Mouse (Mus musculus) CD4-positive naive resting alpha-beta T cell, adult 57 days (primary cell): Measurements from ENCODE around the gene Cdh24. TPM values are rescaled to one million over a fixed set of nuclear protein-coding genes. Genes with fewer than 3 reads are reported as not detected.

Experiments
- total RNA-seq: library from RNA; stranded (reverse); gene quantifications from one replicate; pipeline ENCODE4 v1.2.4, GENCODE M21; 2023

Cdh24 gene
- total RNA-seq, result 12.8 TPM

DNA sequence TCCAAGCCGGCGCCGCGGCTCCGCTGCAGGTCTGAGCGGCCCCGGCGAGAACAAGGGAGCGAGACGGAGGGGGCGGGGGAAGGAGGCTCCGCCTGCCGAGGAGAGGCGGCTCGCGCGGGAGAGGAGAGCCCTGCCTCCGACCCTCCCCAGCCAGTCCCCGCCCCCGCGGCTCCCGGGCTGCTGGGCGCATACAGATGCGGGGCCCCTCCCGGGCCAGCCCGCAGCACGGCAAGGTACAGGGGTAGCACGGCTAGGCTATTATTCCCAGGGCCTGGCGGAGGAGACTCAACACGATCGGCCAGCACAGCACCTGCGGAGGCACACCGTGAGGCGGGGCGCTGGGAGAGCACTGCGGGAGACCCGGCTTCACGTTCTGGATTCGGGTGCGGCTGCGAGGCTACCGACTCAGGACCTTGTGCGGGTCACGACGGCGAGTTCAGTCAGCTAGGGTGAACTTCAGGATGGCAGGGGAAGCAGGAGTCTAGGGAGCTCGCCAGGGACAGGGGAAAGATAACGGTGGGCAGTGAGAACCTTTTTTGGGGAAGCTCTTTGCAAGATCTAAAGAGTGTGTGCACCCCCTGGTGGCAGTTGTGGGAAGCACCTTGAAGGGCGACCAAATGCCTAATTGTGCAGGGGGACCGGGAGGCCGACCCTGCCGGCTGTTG, at the start of gene Cdh24:
Cdh24 (minus strand) TSS at position 60 of the 665 bp plus-strand sequence.

DNA sequence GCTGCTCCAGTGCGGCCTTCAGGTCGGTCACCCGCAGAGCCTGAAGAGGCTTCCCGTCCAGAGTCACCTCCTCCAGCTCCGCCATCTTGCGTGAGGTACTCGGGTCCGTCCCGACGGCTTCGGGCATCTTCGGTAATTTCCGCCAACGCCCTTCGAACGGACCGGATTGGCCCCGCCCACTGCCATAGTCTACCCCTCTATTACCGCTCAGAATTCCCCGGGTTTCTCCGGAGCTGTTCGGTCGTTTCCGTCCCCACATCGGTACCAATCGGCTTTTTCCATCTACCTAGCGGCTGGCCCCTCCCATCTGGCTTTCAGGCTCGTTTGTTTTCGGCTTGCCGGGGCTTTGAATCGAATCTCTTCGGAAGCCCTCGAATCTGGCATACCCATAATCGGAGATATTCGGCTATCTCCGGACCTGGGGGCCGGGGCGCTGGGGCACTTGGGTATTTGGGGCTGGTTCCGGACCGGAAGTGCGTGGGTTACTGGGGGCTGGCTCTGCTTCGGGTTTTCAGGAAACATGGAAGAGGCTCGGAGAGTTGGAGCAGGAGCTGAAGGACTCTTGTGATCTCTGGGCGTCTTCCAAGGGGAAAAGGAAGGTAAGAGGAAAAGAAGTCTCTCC, 45.5 kb upstream of the Cdh24 start, which contains the start of gene Acin1:
Acin1 (minus strand) TSS at position 410 of the 622 bp plus-strand sequence.

DNA sequence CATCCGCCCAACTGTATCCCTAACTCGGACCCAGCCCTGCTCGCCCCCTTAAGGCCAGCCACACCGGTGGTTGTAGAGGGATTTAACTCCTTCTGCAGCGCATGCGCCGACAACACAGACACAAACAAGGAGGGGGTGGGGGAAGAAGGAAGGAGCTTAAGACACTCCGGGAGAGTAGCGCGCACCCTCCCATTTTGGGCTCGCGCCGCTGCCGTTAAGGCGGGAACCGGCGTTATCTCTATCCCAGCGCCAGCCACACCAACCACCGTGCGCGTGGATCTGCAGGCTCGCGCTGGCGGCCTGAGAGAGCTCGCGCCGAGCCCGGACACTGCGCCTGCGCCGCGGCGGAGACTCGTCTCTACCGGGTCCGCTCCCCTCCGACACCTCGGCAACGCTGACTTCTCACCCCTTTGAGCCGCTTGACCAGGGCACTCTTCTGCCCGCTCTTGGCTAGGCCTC, 44.9 kb upstream of the Cdh24 start, which contains the start of gene 1700123O20Rik:
1700123O20Rik (plus strand) TSS at position 154 of the 459 bp plus-strand sequence.

DNA sequence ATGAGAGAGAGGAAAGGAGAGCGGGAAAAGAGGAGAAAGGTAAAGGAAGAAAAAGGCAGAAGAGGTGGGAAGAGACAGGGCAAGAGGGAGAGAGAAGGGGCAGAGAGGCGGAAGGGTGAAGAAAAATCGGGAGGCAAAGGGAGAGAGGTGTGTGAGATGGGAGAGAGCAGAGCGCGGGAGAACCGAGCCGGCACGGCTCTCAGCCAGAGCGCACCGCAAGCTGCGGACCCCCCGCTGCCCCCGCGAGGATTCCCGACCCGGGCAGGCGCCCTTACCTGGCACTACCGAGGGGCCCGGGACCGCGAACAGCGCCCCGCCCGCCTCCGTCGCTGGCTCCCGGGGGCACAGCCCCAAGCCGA, 239 bp downstream of the Cdh24 start, which contains the start of gene Gm17606:
Gm17606 (plus strand) TSS at position 7 of the 359 bp plus-strand sequence.

DNA sequence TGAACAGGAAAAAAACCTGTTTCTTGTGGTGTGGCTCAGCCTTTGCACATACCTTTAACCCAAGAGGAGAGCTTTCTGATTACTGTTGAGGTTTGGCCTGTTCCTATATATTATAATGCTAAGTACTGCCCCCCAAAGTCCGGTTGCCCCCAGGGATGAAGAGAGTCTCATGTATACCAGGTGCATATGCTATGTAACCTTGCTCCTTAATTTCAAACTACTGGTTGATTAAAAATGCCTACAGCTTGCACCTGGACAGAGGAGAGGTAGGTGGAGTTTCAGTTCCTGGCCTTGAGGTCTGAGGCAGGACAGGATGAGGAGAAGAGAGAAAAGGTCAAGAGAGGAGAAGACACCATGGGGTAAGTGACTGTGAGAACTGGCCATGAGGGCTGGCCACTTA, 20.0 kb downstream of the Cdh24 start, which contains the start of gene Psmb11:
Psmb11 (plus strand) TSS at position 301 of the 400 bp plus-strand sequence.

DNA sequence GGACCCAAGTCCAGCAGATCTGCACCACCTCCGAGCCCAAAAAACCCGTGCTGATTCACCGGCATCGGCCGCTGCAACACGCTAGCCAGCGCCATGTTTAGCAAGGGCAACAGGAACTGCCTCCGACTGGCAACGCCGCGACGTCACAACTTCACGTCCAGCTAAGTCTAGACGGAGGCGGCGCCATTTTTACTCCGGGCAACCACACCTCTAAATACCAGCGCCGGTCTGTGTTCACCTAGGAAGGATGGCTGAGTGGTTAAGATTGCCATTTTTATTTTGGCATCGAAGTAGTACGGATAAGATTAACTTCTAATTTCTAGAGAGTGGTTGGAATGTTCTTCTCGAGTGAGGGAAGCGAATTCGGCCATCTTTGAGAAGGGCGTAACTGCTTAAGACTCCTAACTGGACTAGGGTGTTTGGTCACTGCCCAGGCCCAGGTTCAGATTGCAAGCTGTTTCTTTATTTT, 23.2 kb downstream of the Cdh24 start, which contains the start of gene Psmb5:
Psmb5 (minus strand) TSS at position 126 of the 469 bp plus-strand sequence.

DNA sequence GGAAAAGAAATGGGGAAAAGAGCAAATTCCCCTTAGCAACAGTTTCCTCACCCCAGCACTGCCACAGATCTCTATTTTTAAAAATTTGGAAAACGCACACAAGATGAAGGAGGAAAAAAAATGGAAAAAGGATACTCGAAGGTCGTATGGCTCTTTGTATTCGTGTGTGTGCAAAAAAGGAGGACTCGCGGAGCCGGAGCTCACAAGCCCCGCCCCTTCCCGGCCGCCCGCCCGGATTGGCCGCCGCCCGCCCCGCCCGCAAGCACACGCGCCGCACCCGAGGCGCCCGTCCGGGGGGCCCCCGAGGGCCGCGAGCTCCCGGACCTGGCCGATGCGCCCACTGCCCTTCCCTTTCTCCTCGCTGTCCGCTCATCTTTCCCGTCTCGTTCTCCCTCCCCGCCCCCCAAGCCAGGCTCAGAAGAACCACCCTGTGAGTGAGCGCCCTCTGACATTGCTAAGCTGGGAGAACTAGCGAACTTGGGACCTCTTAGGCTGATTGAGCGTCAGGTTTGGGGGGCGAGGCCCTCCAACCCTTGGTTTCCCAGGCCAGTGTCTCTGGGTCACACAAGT, 35.3 kb downstream of the Cdh24 start, which contains the start of gene 4931414P19Rik:
4931414P19Rik (minus strand) TSS at position 242 of the 570 bp plus-strand sequence.

Other genes with a start within 250 kb of the Cdh24 start
- gene Slc7a7, start 223.6 kb downstream of the Cdh24 start, total RNA-seq, result 1.2 TPM
- 71.9 TPM for gene Mrpl52, start 214.5 kb downstream of the Cdh24 start, total RNA-seq
- gene Mmp14, start 209.8 kb downstream of the Cdh24 start, total RNA-seq, result 2.3 TPM
- 157 TPM for gene Lrp10, start 177.2 kb downstream of the Cdh24 start, total RNA-seq
- gene Rem2, start 165.3 kb downstream of the Cdh24 start, total RNA-seq, result not detected
- gene Prmt5, start 123.8 kb downstream of the Cdh24 start, total RNA-seq, result 33.7 TPM
- gene Haus4, start 86.7 kb downstream of the Cdh24 start, total RNA-seq, result 14.4 TPM
- 0.27 TPM for gene Ajuba, start 63.8 kb downstream of the Cdh24 start, total RNA-seq
- gene 4931414P19Rik, start 35.4 kb downstream of the Cdh24 start, total RNA-seq, result 9.3 TPM
- 53.8 TPM for gene Psmb5, start 23.3 kb downstream of the Cdh24 start, total RNA-seq
- not detected for gene Psmb11, start 19.9 kb downstream of the Cdh24 start, total RNA-seq
- not detected for gene Gm17606, start 412 bp downstream of the Cdh24 start, total RNA-seq
- 30.0 TPM for gene 1700123O20Rik, start 44.9 kb upstream of the Cdh24 start, total RNA-seq
- gene Acin1, start 45.6 kb upstream of the Cdh24 start, total RNA-seq, result 585 TPM
- not detected for gene Gm29776, start 57.5 kb upstream of the Cdh24 start, total RNA-seq
- not detected for gene Cebpe, start 70.8 kb upstream of the Cdh24 start, total RNA-seq
- gene Slc7a8, start 140.6 kb upstream of the Cdh24 start, total RNA-seq, result 0.86 TPM
- not detected for gene Rnf212b, start 172.8 kb upstream of the Cdh24 start, total RNA-seq
- gene Homez, start 229.6 kb upstream of the Cdh24 start, total RNA-seq, result 10.6 TPM
- gene Ppp1r3e, start 236.2 kb upstream of the Cdh24 start, total RNA-seq, result 10.2 TPM
- gene Bcl2l2, start 242.0 kb upstream of the Cdh24 start, total RNA-seq, result 3.5 TPM
- not detected for gene Gm20521, start 242.1 kb upstream of the Cdh24 start, total RNA-seq